Mouse (Mus musculus): ENCODE measurements around the gene Kcnk7. TPM values are rescaled to one million over a fixed set of nuclear protein-coding genes. Genes with fewer than 3 reads are reported as not detected.
A peak's percentile ranks its signal among the peaks of the same experiment; 100 is the strongest.

The Kcnk7 gene
- polyA plus RNA-seq, 1 experiment from 2014 or later = 3.1 TPM

GRCm38 (mm10) chr19:5745756-5746710, 41.9 kb downstream of the Kcnk7 start:
- ATAC-seq (ENCODE audit: insufficient number of reproducible peaks, low FRiP score, low TSS enrichment, low read depth) = no peak
- peak overlapping the region; percentile 23 for H3K4me3 ChIP-seq
- H3K4me1 ChIP-seq = peaks cover 52% of the 10 kb centered on the region
- H3K4me2 ChIP-seq = peak overlapping the region; percentile 41
- peak overlapping the region; percentile 23; the same call in 1 of the 2 replicates for H3K9ac ChIP-seq
- H3K27me3 ChIP-seq = peaks cover 19% of the 10 kb centered on the region
- WGBS = 7% methylated on average over 36 of the region's 36 CpGs
- H3K36me3 ChIP-seq = peaks cover 30% of the 10 kb centered on the region
- no peaks in the 10 kb centered on the region for H3K9me3 ChIP-seq
- no peak overlapping the region for H3K27ac ChIP-seq

- peaks cover 53% of the 10 kb centered on the region for H3K4me1 ChIP-seq
- no peaks in the 10 kb centered on the region for H3K9me3 ChIP-seq
- peaks cover 38% of the 10 kb centered on the region for H3K36me3 ChIP-seq
- no peak overlapping the region for H3K9ac ChIP-seq
- H3K4me2 ChIP-seq = no peak overlapping the region
- 49% methylated on average over 12 of the region's 12 CpGs for WGBS
- ATAC-seq (ENCODE audit: insufficient number of reproducible peaks, low FRiP score, low TSS enrichment, low read depth) = no peak
- no peak overlapping the region for H3K4me3 ChIP-seq
- peaks cover 23% of the 10 kb centered on the region for H3K27me3 ChIP-seq
- no peak overlapping the region for H3K27ac ChIP-seq
Observed at GRCm38 (mm10) chr19:5746907-5747363, 42.8 kb downstream of the Kcnk7 start.

GRCm38 (mm10) chr19:5749476-5749875, 45.3 kb downstream of the Kcnk7 start:
- Histone ChIP-seq H3K27ac (no peak overlapping the region), H3K4me3 (no peak overlapping the region), H3K9ac (no peak overlapping the region), H3K9me3 (no peaks in the 10 kb centered on the region), H3K36me3 (peaks cover 61% of the 10 kb centered on the region), H3K4me2 (no peak overlapping the region), H3K27me3 (peaks cover 30% of the 10 kb centered on the region), H3K4me1 (peaks cover 28% of the 10 kb centered on the region)
- 61% methylated on average over 6 of the region's 6 CpGs for WGBS
- no peak for ATAC-seq (ENCODE audit: insufficient number of reproducible peaks, low FRiP score, low TSS enrichment, low read depth)

GRCm38 (mm10) chr19:5750951-5751350, 46.8 kb downstream of the Kcnk7 start:
- H3K9me3 ChIP-seq = no peaks in the 10 kb centered on the region
- H3K9ac ChIP-seq = no peak overlapping the region
- 18% methylated on average over 22 of the region's 22 CpGs for WGBS
- ATAC-seq (ENCODE audit: insufficient number of reproducible peaks, low FRiP score, low TSS enrichment, low read depth) = no peak
- peaks cover 13% of the 10 kb centered on the region for H3K4me1 ChIP-seq
- H3K27me3 ChIP-seq = peaks cover 45% of the 10 kb centered on the region
- H3K27ac ChIP-seq = no peak overlapping the region
- no peak overlapping the region for H3K4me3 ChIP-seq
- H3K4me2 ChIP-seq = no peak overlapping the region
- H3K36me3 ChIP-seq = peaks cover 74% of the 10 kb centered on the region

- Histone ChIP-seq H3K4me2 (no peak overlapping the region), H3K36me3 (peaks cover 81% of the 10 kb centered on the region), H3K4me1 (peaks cover 17% of the 10 kb centered on the region), H3K9ac (no peak overlapping the region), H3K9me3 (no peaks in the 10 kb centered on the region), H3K4me3 (0 out of 2 replicates have a peak overlapping the region, but pooled peaks have one; percentile 3), H3K27me3 (peaks cover 52% of the 10 kb centered on the region), H3K27ac (no peak overlapping the region)
- ATAC-seq (ENCODE audit: insufficient number of reproducible peaks, low FRiP score, low TSS enrichment, low read depth) = no peak
- WGBS = 18% methylated on average over 20 of the region's 20 CpGs
Observed at GRCm38 (mm10) chr19:5751742-5752141, 47.6 kb downstream of the Kcnk7 start.

GRCm38 (mm10) chr19:5756321-5756985, 52.3 kb downstream of the Kcnk7 start:
- Histone ChIP-seq H3K9ac (no peak overlapping the region), H3K4me1 (peaks cover 15% of the 10 kb centered on the region), H3K4me3 (0 out of 2 replicates have a peak overlapping the region, but pooled peaks have one; percentile 1), H3K27ac (no peak overlapping the region), H3K36me3 (peaks cover 93% of the 10 kb centered on the region), H3K9me3 (no peaks in the 10 kb centered on the region), H3K27me3 (peaks cover 42% of the 10 kb centered on the region), H3K4me2 (0 out of 2 replicates have a peak overlapping the region, but pooled peaks have one; percentile 22)
- 20% methylated on average over 28 of the region's 29 CpGs for WGBS
- ATAC-seq (ENCODE audit: insufficient number of reproducible peaks, low FRiP score, low TSS enrichment, low read depth) = 0 out of 2 replicates have a peak, but pooled peaks have one; percentile 22

Small RNAs within 50 kb of the gene (microRNA-seq; reads per million reads assigned to microRNA genes)
- not detected for gene Mir6987

Other genes with a start within 250 kb of the Kcnk7 start
- 6.6 and 6.9 TPM in 2 replicates for gene Ccdc85b, start 246.5 kb upstream of the Kcnk7 start, polyA plus RNA-seq (2015; fragmentation: Nextera tagmentation; extraction: Ambion mirVana)
- 99.3 and 105 TPM in 2 replicates for gene Fibp, start 243.8 kb upstream of the Kcnk7 start, polyA plus RNA-seq (2015; fragmentation: Nextera tagmentation; extraction: Ambion mirVana)
- gene Ctsw, start 235.9 kb upstream of the Kcnk7 start, polyA plus RNA-seq (2015; fragmentation: Nextera tagmentation; extraction: Ambion mirVana) = 0.82 and 1.7 TPM in 2 replicates
- 221 and 223 TPM in 2 replicates for gene Efemp2, start 230.4 kb upstream of the Kcnk7 start, polyA plus RNA-seq (2015; fragmentation: Nextera tagmentation; extraction: Ambion mirVana)
- 35.5 and 36.6 TPM in 2 replicates for gene Mus81, start 216.0 kb upstream of the Kcnk7 start, polyA plus RNA-seq (2015; fragmentation: Nextera tagmentation; extraction: Ambion mirVana)
- gene Cfl1, start 213.9 kb upstream of the Kcnk7 start, polyA plus RNA-seq (2015; fragmentation: Nextera tagmentation; extraction: Ambion mirVana) = 2,209 and 2,356 TPM in 2 replicates
- gene 1700020D05Rik, start 200.6 kb upstream of the Kcnk7 start, polyA plus RNA-seq (2015; fragmentation: Nextera tagmentation; extraction: Ambion mirVana) = not detected in 2 replicates
- 9.4 and 10.3 TPM in 2 replicates for gene Snx32, start 193.8 kb upstream of the Kcnk7 start, polyA plus RNA-seq (2015; fragmentation: Nextera tagmentation; extraction: Ambion mirVana)
- gene Ovol1, start 143.7 kb upstream of the Kcnk7 start, polyA plus RNA-seq (2015; fragmentation: Nextera tagmentation; extraction: Ambion mirVana) = 30.1 and 30.3 TPM in 2 replicates
- gene Ap5b1, start 136.3 kb upstream of the Kcnk7 start, polyA plus RNA-seq (2015; fragmentation: Nextera tagmentation; extraction: Ambion mirVana) = 4.3 and 4.4 TPM in 2 replicates
- gene Rnaseh2c, start 102.5 kb upstream of the Kcnk7 start, polyA plus RNA-seq (2015; fragmentation: Nextera tagmentation; extraction: Ambion mirVana) = 115 and 116 TPM in 2 replicates
- 43.3 and 48.7 TPM in 2 replicates for gene Kat5, start 94.1 kb upstream of the Kcnk7 start, polyA plus RNA-seq (2015; fragmentation: Nextera tagmentation; extraction: Ambion mirVana)
- gene Rela, start 66.9 kb upstream of the Kcnk7 start, polyA plus RNA-seq (2015; fragmentation: Nextera tagmentation; extraction: Ambion mirVana) = 57.3 and 62.0 TPM in 2 replicates
- 31.1 and 31.2 TPM in 2 replicates for gene Sipa1, start 40.7 kb upstream of the Kcnk7 start, polyA plus RNA-seq (2015; fragmentation: Nextera tagmentation; extraction: Ambion mirVana)
- gene Map3k11, start 15.6 kb upstream of the Kcnk7 start, polyA plus RNA-seq (2015; fragmentation: Nextera tagmentation; extraction: Ambion mirVana) = 22.7 and 24.9 TPM in 2 replicates
- gene Pcnx3, start 15.5 kb upstream of the Kcnk7 start, polyA plus RNA-seq (2015; fragmentation: Nextera tagmentation; extraction: Ambion mirVana) = 18.5 and 20.9 TPM in 2 replicates
- gene Ehbp1l1, start 21.9 kb downstream of the Kcnk7 start, polyA plus RNA-seq (2015; fragmentation: Nextera tagmentation; extraction: Ambion mirVana) = 28.9 and 48.5 TPM in 2 replicates
- 101 and 107 TPM in 2 replicates for gene Fam89b, start 25.3 kb downstream of the Kcnk7 start, polyA plus RNA-seq (2015; fragmentation: Nextera tagmentation; extraction: Ambion mirVana)
- gene Ltbp3, start 36.5 kb downstream of the Kcnk7 start, polyA plus RNA-seq (2015; fragmentation: Nextera tagmentation; extraction: Ambion mirVana) = 59.4 and 64.3 TPM in 2 replicates
- 81.6 and 85.1 TPM in 2 replicates for gene Scyl1, start 67.1 kb downstream of the Kcnk7 start, polyA plus RNA-seq (2015; fragmentation: Nextera tagmentation; extraction: Ambion mirVana)
- 28.4 and 31.3 TPM in 2 replicates for gene Frmd8, start 170.9 kb downstream of the Kcnk7 start, polyA plus RNA-seq (2015; fragmentation: Nextera tagmentation; extraction: Ambion mirVana)
- 3.4 and 5.2 TPM in 2 replicates for gene Slc25a45, start 173.4 kb downstream of the Kcnk7 start, polyA plus RNA-seq (2015; fragmentation: Nextera tagmentation; extraction: Ambion mirVana)
- 3.1 TPM in 2 replicates for gene Tigd3, start 189.8 kb downstream of the Kcnk7 start, polyA plus RNA-seq (2015; fragmentation: Nextera tagmentation; extraction: Ambion mirVana)
- gene Dpf2, start 208.6 kb downstream of the Kcnk7 start, polyA plus RNA-seq (2015; fragmentation: Nextera tagmentation; extraction: Ambion mirVana) = 117 and 125 TPM in 2 replicates
- gene Cdc42ep2, start 220.4 kb downstream of the Kcnk7 start, polyA plus RNA-seq (2015; fragmentation: Nextera tagmentation; extraction: Ambion mirVana) = 9.2 and 12.6 TPM in 2 replicates

Measured in limb, embryonic 15.5 days (tissue).